Mouse (Mus musculus): ENCODE results near the gene Olfr1396. TPM values are rescaled to one million over a fixed set of nuclear protein-coding genes. Genes with fewer than 3 reads are reported as not detected.
"Not testable (repeated sequence)": the region's sequence is repeated elsewhere in the genome, so short reads cannot be mapped to it uniquely, and the experiment has no call there.

The Olfr1396 gene
- polyA plus RNA-seq, 1 experiment = not detected

DNA sequence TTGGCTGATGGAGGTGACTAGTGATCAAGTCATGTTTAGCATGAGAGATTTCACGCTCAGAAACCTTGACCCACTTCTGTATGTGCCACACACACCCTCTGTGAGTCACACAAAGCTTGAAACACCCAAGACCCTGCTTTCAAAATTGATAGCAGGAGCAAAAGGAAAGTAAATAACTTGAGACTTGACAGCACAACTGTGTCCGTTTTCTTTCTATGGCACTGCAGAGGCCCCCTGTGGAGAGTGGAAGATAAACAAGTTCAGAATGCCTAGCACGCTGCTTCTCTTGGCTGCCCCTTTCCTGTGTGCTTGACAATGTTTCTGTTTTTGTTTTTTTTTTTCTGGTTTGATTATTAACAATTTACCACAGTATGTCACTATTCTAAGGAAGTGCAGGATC lies 29.8 kb downstream of the Olfr1396 start:
- no peak for TF ChIP-seq POLR2A (IDR thresholded peaks at IDR 0.05; ENCODE audit: insufficient read depth, low read depth, low read length)
- TF ChIP-seq CTCF (IDR thresholded peaks at IDR 0.05; ENCODE audit: insufficient read depth, low read depth, low read length) = no peak
- Histone ChIP-seq H3K4me1 (ENCODE audit: control insufficient read depth, insufficient read depth, low read length) (peaks cover 5% of the 10 kb centered on the region), H3K27ac (ENCODE audit: insufficient read depth, low read depth, low read length) (no peak overlapping the region), H3K4me3 (ENCODE audit: insufficient read depth, low read depth, low read length) (no peak overlapping the region)
- WGBS = 33% methylated on average over 3 of the region's 3 CpGs

DNA sequence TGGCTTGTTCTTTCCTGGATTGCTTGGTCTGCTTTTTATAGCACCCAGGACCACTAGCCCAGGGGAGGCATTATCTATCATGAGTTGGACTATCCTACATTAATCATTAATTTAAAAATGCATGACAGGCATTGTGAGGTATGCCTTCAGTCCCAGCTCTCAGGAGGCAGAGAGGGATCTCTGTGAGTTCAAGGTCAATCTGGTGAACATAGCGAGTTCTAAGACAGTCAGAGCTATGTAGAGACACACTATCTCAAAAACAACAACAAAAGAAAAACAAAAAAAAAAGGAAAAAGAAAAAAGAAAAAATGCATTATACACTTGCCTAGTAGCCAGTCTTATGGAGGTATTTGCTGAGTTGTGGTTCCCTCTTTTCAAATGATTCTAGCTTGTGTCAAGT lies 30.3 kb downstream of the Olfr1396 start:
- TF ChIP-seq CTCF (IDR thresholded peaks at IDR 0.05; ENCODE audit: insufficient read depth, low read depth, low read length) = no peak
- TF ChIP-seq POLR2A (IDR thresholded peaks at IDR 0.05; ENCODE audit: insufficient read depth, low read depth, low read length) = no peak
- H3K4me3 ChIP-seq (ENCODE audit: insufficient read depth, low read depth, low read length) = no peak overlapping the region
- WGBS = 94% methylated on average over 1 of the region's 1 CpGs
- H3K27ac ChIP-seq (ENCODE audit: insufficient read depth, low read depth, low read length) = no peak overlapping the region
- peaks cover 5% of the 10 kb centered on the region for H3K4me1 ChIP-seq (ENCODE audit: control insufficient read depth, insufficient read depth, low read length)

DNA sequence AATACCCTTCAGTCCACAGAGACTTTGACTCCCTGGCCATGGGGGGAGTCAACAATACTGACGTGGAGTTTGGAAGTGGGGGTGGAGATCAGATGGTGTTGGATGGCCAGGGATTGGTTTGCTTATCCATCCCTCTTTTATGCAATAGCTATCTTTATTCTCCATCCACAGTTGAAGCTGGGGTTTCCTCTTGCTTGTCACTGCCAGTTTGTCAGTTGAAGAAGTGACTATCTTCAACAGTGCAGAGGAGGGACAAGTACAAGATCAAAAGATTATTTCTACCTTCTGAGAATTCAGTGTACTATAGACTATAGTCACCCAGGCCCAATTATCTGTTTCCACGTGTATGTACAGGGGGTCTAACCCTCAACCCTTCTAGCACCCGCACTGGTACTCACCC lies 30.9 kb downstream of the Olfr1396 start:
- WGBS = 85% methylated on average over 3 of the region's 3 CpGs
- TF ChIP-seq POLR2A (IDR thresholded peaks at IDR 0.05; ENCODE audit: insufficient read depth, low read depth, low read length) (no peak), CTCF (IDR thresholded peaks at IDR 0.05; ENCODE audit: insufficient read depth, low read depth, low read length) (no peak)
- no peak overlapping the region for H3K4me3 ChIP-seq (ENCODE audit: insufficient read depth, low read depth, low read length)

DNA sequence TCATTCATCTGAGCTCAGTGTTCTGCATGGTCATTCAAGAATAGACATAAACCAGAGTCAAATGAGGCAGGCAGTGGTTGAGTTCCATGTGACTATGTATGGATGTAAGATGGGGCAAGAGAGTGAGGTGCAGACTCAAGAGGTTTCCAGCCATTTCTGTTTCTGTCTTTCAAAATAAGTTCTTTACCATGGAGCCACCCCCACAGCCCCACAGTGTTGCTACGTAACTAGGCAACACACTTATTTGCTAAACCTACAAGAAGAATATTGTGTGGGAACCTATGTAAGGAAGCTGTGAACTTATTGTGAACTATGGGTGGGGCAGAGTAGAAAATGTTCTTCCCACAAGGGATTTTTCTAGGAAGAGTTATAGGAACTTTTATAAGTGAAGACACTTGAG lies 31.5 kb downstream of the Olfr1396 start:
- Histone ChIP-seq H3K4me3 (ENCODE audit: insufficient read depth, low read depth, low read length) (no peak overlapping the region), H3K27ac (ENCODE audit: insufficient read depth, low read depth, low read length) (no peak overlapping the region), H3K4me1 (ENCODE audit: control insufficient read depth, insufficient read depth, low read length) (peaks cover 2% of the 10 kb centered on the region)
- WGBS = 73% methylated on average over 1 of the region's 1 CpGs
- TF ChIP-seq CTCF (IDR thresholded peaks at IDR 0.05; ENCODE audit: insufficient read depth, low read depth, low read length) (no peak), POLR2A (IDR thresholded peaks at IDR 0.05; ENCODE audit: insufficient read depth, low read depth, low read length) (no peak)

More for the DNA sequence above, 30.9 kb downstream of the Olfr1396 start:
- Histone ChIP-seq H3K27ac (ENCODE audit: insufficient read depth, low read depth, low read length) (no peak overlapping the region), H3K4me1 (ENCODE audit: control insufficient read depth, insufficient read depth, low read length) (peaks cover 5% of the 10 kb centered on the region)

DNA sequence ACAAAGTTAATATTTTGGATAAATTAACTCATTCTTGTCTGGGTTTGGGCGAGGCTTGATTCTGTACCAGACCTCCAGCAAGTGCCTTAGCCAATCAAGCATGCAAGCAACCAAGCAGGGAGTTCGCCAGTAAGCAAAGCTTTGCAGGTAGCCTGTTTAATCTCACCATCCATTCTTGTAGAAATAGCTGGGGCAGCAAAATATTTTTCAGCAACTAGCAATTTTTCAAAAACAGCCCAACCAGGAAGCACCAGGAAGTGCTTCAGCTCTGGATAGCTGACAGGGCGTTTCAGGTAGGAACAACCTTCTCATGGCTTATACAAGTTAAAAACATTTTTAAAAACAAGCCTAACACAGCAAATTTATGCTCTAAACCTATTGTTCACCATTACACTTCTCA lies 32.8 kb downstream of the Olfr1396 start:
- WGBS = 85% methylated on average over 3 of the region's 3 CpGs
- H3K4me1 ChIP-seq (ENCODE audit: control insufficient read depth, insufficient read depth, low read length) = no peaks in the 10 kb centered on the region
- TF ChIP-seq POLR2A (IDR thresholded peaks at IDR 0.05; ENCODE audit: insufficient read depth, low read depth, low read length) (no peak), CTCF (IDR thresholded peaks at IDR 0.05; ENCODE audit: insufficient read depth, low read depth, low read length) (no peak)
- no peak overlapping the region for H3K4me3 ChIP-seq (ENCODE audit: insufficient read depth, low read depth, low read length)
- H3K27ac ChIP-seq (ENCODE audit: insufficient read depth, low read depth, low read length) = no peak overlapping the region

DNA sequence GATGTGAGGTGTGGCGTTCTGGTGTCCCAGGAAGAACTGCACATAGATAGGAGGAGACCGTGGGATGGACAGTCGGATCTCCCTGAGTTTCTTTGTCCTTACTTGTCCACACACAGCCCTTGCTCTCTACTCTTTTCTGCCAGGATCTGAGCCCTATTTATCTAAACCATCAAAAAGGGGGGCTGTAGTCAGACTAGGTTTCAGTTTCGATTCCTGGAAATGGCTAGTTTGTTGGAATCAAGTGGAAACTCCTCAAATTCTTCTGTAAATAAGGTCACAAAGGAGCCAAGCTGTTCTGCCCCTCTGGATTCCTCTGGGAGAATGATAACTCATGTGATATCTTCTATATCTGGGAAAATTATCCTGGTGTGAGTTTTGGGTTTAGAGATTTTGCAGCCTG lies 33.3 kb downstream of the Olfr1396 start:
- TF ChIP-seq POLR2A (IDR thresholded peaks at IDR 0.05; ENCODE audit: insufficient read depth, low read depth, low read length) (no peak), CTCF (IDR thresholded peaks at IDR 0.05; ENCODE audit: insufficient read depth, low read depth, low read length) (no peak)
- 81% methylated on average over 4 of the region's 4 CpGs for WGBS
- no peak overlapping the region for H3K4me3 ChIP-seq (ENCODE audit: insufficient read depth, low read depth, low read length)
- H3K4me1 ChIP-seq (ENCODE audit: control insufficient read depth, insufficient read depth, low read length) = no peaks in the 10 kb centered on the region
- no peak overlapping the region for H3K27ac ChIP-seq (ENCODE audit: insufficient read depth, low read depth, low read length)

DNA sequence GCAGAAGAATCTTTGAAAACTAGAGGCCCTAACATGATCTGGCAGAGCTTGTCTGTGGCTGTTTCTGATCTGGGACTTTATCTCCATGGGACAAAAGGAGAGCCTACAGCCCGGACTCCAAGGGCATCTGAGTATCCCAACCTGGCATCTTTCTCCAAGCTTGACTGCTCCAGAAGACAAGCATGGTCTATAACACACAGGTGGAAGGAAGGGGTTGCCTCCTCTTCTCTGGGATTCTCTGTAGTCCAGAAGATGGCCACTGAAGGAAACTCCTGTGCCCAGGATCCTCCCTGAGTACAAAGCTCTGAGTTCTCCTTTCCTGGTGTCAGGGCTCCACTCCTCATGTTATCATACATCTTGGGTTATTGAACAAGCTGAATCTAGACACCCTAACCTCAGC lies 34.0 kb downstream of the Olfr1396 start:
- no peak for TF ChIP-seq CTCF (IDR thresholded peaks at IDR 0.05; ENCODE audit: insufficient read depth, low read depth, low read length)
- no peak for TF ChIP-seq POLR2A (IDR thresholded peaks at IDR 0.05; ENCODE audit: insufficient read depth, low read depth, low read length)
- H3K4me1 ChIP-seq (ENCODE audit: control insufficient read depth, insufficient read depth, low read length) = no peaks in the 10 kb centered on the region
- H3K4me3 ChIP-seq (ENCODE audit: insufficient read depth, low read depth, low read length) = no peak overlapping the region
- 77% methylated on average over 1 of the region's 1 CpGs for WGBS
- H3K27ac ChIP-seq (ENCODE audit: insufficient read depth, low read depth, low read length) = no peak overlapping the region

DNA sequence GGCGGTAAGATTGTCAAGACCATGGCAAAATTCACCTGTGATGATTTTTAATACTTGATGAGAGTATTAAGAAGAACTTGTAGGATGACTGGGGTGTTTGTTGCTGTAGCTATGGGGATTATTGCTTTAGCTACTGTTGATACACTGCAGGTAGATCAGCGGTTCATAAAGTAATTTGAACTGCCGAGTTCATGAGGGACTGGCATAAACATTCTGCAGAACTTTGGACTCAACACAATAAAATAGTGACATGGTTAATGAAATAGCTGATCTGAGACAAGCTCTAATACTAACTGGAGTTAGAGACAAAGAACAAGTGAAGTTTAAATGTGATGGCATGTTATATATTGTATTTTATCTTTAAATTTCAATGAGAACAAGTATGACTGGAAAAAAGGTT lies 36.0 kb downstream of the Olfr1396 start:
- Histone ChIP-seq H3K4me3 (ENCODE audit: insufficient read depth, low read depth, low read length) (no peak overlapping the region), H3K4me1 (ENCODE audit: control insufficient read depth, insufficient read depth, low read length) (no peaks in the 10 kb centered on the region), H3K27ac (ENCODE audit: insufficient read depth, low read depth, low read length) (no peak overlapping the region)
- TF ChIP-seq CTCF (IDR thresholded peaks at IDR 0.05; ENCODE audit: insufficient read depth, low read depth, low read length) (no peak), POLR2A (IDR thresholded peaks at IDR 0.05; ENCODE audit: insufficient read depth, low read depth, low read length) (no peak)
- 88% methylated on average over 3 of the region's 3 CpGs for WGBS

DNA sequence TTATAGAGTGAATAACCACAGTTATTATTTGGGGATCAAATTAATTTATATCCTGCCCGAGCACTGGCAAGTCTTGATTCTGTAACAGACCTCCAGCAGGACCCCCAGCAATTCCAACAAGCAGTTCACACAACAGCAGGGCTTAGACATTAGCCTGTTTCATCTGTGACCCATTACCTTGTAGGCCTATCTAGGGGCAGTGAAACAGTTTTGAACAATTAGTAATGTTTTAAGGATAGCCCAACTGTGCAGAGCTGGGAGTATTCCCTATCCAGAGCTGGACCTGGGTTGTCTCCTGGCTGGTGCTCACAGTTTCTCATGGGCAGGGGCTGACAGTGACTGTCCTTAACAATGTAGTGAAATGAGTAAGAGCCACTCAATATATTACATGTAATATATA lies 37.7 kb downstream of the Olfr1396 start:
- Histone ChIP-seq H3K27ac (ENCODE audit: insufficient read depth, low read depth, low read length) (no peak overlapping the region), H3K4me1 (ENCODE audit: control insufficient read depth, insufficient read depth, low read length) (no peaks in the 10 kb centered on the region), H3K4me3 (ENCODE audit: insufficient read depth, low read depth, low read length) (no peak overlapping the region)
- TF ChIP-seq POLR2A (IDR thresholded peaks at IDR 0.05; ENCODE audit: insufficient read depth, low read depth, low read length) (no peak), CTCF (IDR thresholded peaks at IDR 0.05; ENCODE audit: insufficient read depth, low read depth, low read length) (no peak)
- 77% methylated on average over 1 of the region's 1 CpGs for WGBS

DNA sequence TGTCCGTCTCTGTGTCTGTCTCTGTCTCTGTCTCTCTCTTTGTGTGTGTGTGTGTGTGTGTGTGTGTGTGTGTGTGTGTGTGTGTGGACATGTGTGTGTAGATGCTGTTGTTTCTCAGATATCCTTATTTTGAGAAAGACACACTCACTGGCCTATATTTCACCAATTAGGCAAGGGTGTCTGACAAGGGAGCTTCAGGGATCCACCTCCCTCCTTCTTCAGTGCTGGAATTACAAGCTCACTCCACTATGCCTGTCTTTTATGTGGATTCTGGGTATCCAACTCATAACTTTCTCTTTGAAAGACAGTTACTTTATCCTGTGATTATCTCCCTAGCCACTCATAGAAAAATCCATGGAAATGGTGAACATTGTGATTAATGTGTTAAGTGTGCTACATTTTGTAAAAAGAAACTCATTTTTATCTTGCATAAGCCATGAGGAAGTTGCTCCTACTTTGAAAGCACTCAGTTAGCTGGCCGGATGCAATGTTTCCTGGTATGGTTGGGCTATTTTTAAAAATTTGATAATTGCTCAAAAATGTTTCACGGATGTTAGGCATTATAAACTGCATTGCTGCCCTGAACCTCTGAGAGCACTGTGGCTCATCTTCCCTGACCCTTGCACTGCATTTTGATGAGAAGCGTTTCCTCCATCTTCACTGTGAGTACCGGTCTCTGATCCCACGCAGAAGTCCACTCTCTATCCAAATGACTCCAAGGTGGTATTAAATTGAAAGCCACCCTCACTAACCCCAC lies 38.5 kb downstream of the Olfr1396 start, which contains the start of gene Ifi47:
Gene Ifi47, plus strand, starts transcription at position 587 of the 757 bp plus-strand sequence.
- WGBS = 78% methylated on average over 6 of the region's 6 CpGs
- not testable (repeated sequence) for H3K27ac ChIP-seq (ENCODE audit: insufficient read depth, low read depth, low read length); H3K4me3 ChIP-seq (ENCODE audit: insufficient read depth, low read depth, low read length); H3K4me1 ChIP-seq (ENCODE audit: control insufficient read depth, insufficient read depth, low read length)
